Mouse (Mus musculus): Measurements from ENCODE around the gene Mif4gd.

DNA sequence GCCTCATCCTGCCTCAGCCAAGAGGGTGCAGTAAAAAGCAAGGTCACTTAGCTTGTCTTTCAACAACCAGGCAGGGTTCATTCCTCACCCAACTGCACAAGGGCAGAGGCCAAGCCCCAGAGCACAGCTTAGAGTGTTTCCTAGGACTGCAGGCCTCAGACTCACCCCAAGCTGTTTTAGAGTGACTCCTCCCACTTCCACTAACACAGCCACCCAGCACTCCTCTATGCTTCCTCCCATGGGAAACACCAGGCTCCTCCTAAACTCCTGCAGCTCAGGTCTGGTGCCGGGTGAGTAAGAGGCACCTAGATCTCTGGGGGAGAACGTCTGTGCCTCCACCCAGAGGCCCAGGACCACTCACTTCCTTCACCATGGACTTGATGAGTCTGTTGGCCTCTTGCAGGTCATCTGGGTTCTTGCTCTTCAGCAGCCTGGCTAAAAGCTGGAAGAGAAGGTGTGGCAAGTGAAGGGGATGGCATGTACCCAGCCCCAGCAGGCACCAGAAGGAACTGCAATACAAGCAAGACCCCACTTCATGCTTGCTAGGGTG, 22.2 kb downstream of the Mif4gd start:
- no peak for TF ChIP-seq CTCF (IDR thresholded peaks at IDR 0.05; ENCODE audit: borderline replicate concordance, insufficient read depth, low read depth, low read length)
- TF ChIP-seq POLR2A (IDR thresholded peaks at IDR 0.05; ENCODE audit: borderline replicate concordance, insufficient read depth, low read length) = no peak
